Mouse (Mus musculus) liver, embryonic 15.5 days (tissue): ENCODE measurements around the gene Adora3. TPM values are rescaled to one million over a fixed set of nuclear protein-coding genes. Genes with fewer than 3 reads are reported as not detected.

Source experiments
- ATAC-seq: fragments of 200-750 bp; cut with Nextera tagmentation; 2 replicates; pipeline ENCODE4 v1.8.0; 2017; ENCODE audit warnings: moderate number of reproducible peaks, mild to moderate bottlenecking, moderate library complexity; ENCODE audit not compliant: insufficient read depth
- H3K27ac ChIP-seq: fragments of 300-500 bp; sonication (generic); replicated peaks from 2 replicates; pipeline ENCODE4 v1.5.1; 2015; ENCODE audit warnings: mild to moderate bottlenecking, inconsistent platforms
- H3K27me3 ChIP-seq: fragments of 300-500 bp; sonication (generic); 2 replicates; pipeline ENCODE4 v1.6.1; 2015; ENCODE audit warnings: mild to moderate bottlenecking, inconsistent platforms
- H3K36me3 ChIP-seq: fragments of 300-500 bp; sonication (generic); replicated peaks from 2 replicates; pipeline ENCODE4 v1.6.1; 2015; ENCODE audit warnings: moderate library complexity, mild to moderate bottlenecking, inconsistent platforms
- H3K4me1 ChIP-seq: fragments of 300-500 bp; sonication (generic); replicated peaks from 2 replicates; pipeline ENCODE4 v1.6.1; 2015; ENCODE audit warnings: inconsistent platforms
- H3K4me2 ChIP-seq: fragments of 300-500 bp; sonication (generic); 2 replicates; pipeline ENCODE4 v1.6.1; 2015; ENCODE audit warnings: moderate library complexity, mild to moderate bottlenecking, inconsistent platforms
- H3K4me3 ChIP-seq: fragments of 300-500 bp; sonication (generic); replicated peaks from 2 replicates; pipeline ENCODE4 v1.5.1; 2015; ENCODE audit warnings: mild to moderate bottlenecking, inconsistent platforms
- H3K9ac ChIP-seq: fragments of 300-500 bp; sonication (generic); 2 replicates; pipeline ENCODE4 v1.6.1; 2015; ENCODE audit warnings: moderate library complexity, mild to moderate bottlenecking, inconsistent platforms
- H3K9me3 ChIP-seq: fragments of 300-500 bp; sonication (generic); replicated peaks from 2 replicates; pipeline ENCODE4 v1.6.1; 2016; ENCODE audit warnings: inconsistent platforms
- WGBS: fragments of 180-500 bp; shearing (Covaris S2); methylation state at CpG from one replicate; pipeline ENCODE4 v1.1.7; 2015; ENCODE audit warnings: mixed read lengths; ENCODE audit not compliant: insufficient replicate concordance; 5-methylcytosine and 5-hydroxymethylcytosine counted together
- polyA plus RNA-seq: library from polyadenylated mRNA; unstranded; fragments of >200 nt; fragmentation: Nextera tagmentation; extraction: Ambion mirVana; gene quantifications from 2 replicates; pipeline ENCODE4 v1.2.1, GENCODE M21; 2015

Adora3 gene
- polyA plus RNA-seq, 1 experiment from 2014 or later: 0.64 TPM

- Histone ChIP-seq H3K9ac (no peak within 1 kb of the TSS), H3K4me2 (no peak within 1 kb of the TSS), H3K9me3 (no peaks in the 10 kb centered on the region), H3K36me3 (0 out of 2 replicates have a peak, but pooled peaks cover 2% of the 10 kb centered on the region), H3K27me3 (no peaks in the 10 kb centered on the region), H3K27ac (peak within 1 kb of the TSS; percentile 39), H3K4me3 (peak within 1 kb of the TSS; percentile 16), H3K4me1 (peaks cover 7% of the 10 kb centered on the region; the same call in 1 of the 2 replicates)
- WGBS: 24% methylated on average over 8 of the region's 8 CpGs
- ATAC-seq: peak; percentile 27; the same call in 1 of the 2 replicates
Measured at GRCm38 (mm10) chr3:105932240-105933071, 61.8 kb downstream of the Adora3 start, which contains the start of gene I830077J02Rik. Gene I830077J02Rik, minus strand, starts transcription at chr3:105932664.

- no peak for ATAC-seq
- 0 out of 2 replicates have a peak, but pooled peaks cover 7% of the 10 kb centered on the region for H3K4me1 ChIP-seq
- H3K4me3 ChIP-seq: no peak overlapping the region
- H3K27ac ChIP-seq: no peak overlapping the region
- no peak overlapping the region for H3K9ac ChIP-seq
- H3K4me2 ChIP-seq: no peak overlapping the region
- H3K27me3 ChIP-seq: no peaks in the 10 kb centered on the region
- 0 out of 2 replicates have a peak, but pooled peaks cover 5% of the 10 kb centered on the region for H3K36me3 ChIP-seq
- no peaks in the 10 kb centered on the region for H3K9me3 ChIP-seq
- 69% methylated on average over 6 of the region's 6 CpGs for WGBS
Measured at GRCm38 (mm10) chr3:105933926-105934325, 63.3 kb downstream of the Adora3 start.

GRCm38 (mm10) chr3:105935033-105935432 lies 64.4 kb downstream of the Adora3 start:
- no peak overlapping the region for H3K4me3 ChIP-seq
- no peak overlapping the region for H3K27ac ChIP-seq
- H3K4me2 ChIP-seq: no peak overlapping the region
- H3K9ac ChIP-seq: no peak overlapping the region
- H3K27me3 ChIP-seq: no peaks in the 10 kb centered on the region
- ATAC-seq: no peak
- 0 out of 2 replicates have a peak, but pooled peaks cover 4% of the 10 kb centered on the region for H3K4me1 ChIP-seq
- WGBS: 76% methylated on average over 5 of the region's 5 CpGs
- H3K36me3 ChIP-seq: 0 out of 2 replicates have a peak, but pooled peaks cover 8% of the 10 kb centered on the region
- H3K9me3 ChIP-seq: no peaks in the 10 kb centered on the region

- Histone ChIP-seq H3K9ac (no peak overlapping the region), H3K9me3 (no peaks in the 10 kb centered on the region), H3K27me3 (no peaks in the 10 kb centered on the region), H3K4me3 (no peak overlapping the region), H3K4me2 (no peak overlapping the region), H3K36me3 (peaks cover 19% of the 10 kb centered on the region), H3K4me1 (no peaks in the 10 kb centered on the region), H3K27ac (no peak overlapping the region)
- 78% methylated on average over 4 of the region's 4 CpGs for WGBS
- ATAC-seq: no peak
Measured at GRCm38 (mm10) chr3:105936111-105936510, 65.5 kb downstream of the Adora3 start.

GRCm38 (mm10) chr3:105951348-105951747 lies 80.7 kb downstream of the Adora3 start:
- Histone ChIP-seq H3K4me1 (peaks cover 12% of the 10 kb centered on the region; the same call in 1 of the 2 replicates), H3K4me3 (no peak overlapping the region), H3K36me3 (peaks cover 81% of the 10 kb centered on the region), H3K9ac (no peak overlapping the region), H3K27me3 (no peaks in the 10 kb centered on the region), H3K27ac (no peak overlapping the region), H3K4me2 (no peak overlapping the region), H3K9me3 (no peaks in the 10 kb centered on the region)
- ATAC-seq: no peak
- 84% methylated on average over 7 of the region's 7 CpGs for WGBS

- WGBS: 78% methylated on average over 1 of the region's 1 CpGs
- H3K4me3 ChIP-seq: 0 out of 2 replicates have a peak overlapping the region, but pooled peaks have one; percentile 76
- H3K4me1 ChIP-seq: peaks cover 31% of the 10 kb centered on the region
- peak overlapping the region; percentile 91 for H3K4me2 ChIP-seq
- no peak overlapping the region for H3K9ac ChIP-seq
- no peak overlapping the region for H3K27ac ChIP-seq
- no peak for ATAC-seq
- no peaks in the 10 kb centered on the region for H3K9me3 ChIP-seq
- no peaks in the 10 kb centered on the region for H3K27me3 ChIP-seq
- peaks cover 54% of the 10 kb centered on the region for H3K36me3 ChIP-seq
Measured at GRCm38 (mm10) chr3:105957235-105957634, 86.6 kb downstream of the Adora3 start.

- Histone ChIP-seq H3K4me3 (peak overlapping the region; percentile 76), H3K27me3 (no peaks in the 10 kb centered on the region), H3K9me3 (no peaks in the 10 kb centered on the region), H3K36me3 (peaks cover 54% of the 10 kb centered on the region), H3K27ac (peak overlapping the region; percentile 91), H3K4me2 (peak overlapping the region; percentile 91), H3K9ac (peak overlapping the region; percentile 84), H3K4me1 (peaks cover 31% of the 10 kb centered on the region)
- ATAC-seq: no peak
- WGBS: 40% methylated on average over 5 of the region's 5 CpGs
Measured at GRCm38 (mm10) chr3:105958204-105958603, 87.5 kb downstream of the Adora3 start.

Other genes starting within 250 kb of the Adora3 start
- 16.7 and 19.0 TPM in 2 replicates for gene Ddx20, start 183.3 kb upstream of the Adora3 start, polyA plus RNA-seq
- gene Inka2, start 166.3 kb upstream of the Adora3 start, polyA plus RNA-seq: 0.26 and 0.32 TPM in 2 replicates
- gene Rap1a, start 69.5 kb upstream of the Adora3 start, polyA plus RNA-seq: 87.8 and 106 TPM in 2 replicates
- 0.24 TPM in 1 of 2 replicates, not detected in the other for gene Tmigd3, start within 50 bp of the Adora3 start, polyA plus RNA-seq
- 3.2 and 3.5 TPM in 2 replicates for gene I830077J02Rik, start 61.8 kb downstream of the Adora3 start, polyA plus RNA-seq
- 39.8 and 41.1 TPM in 2 replicates for gene Wdr77, start 88.5 kb downstream of the Adora3 start, polyA plus RNA-seq
- gene Atp5f1, start 89.2 kb downstream of the Adora3 start, polyA plus RNA-seq: 286 and 308 TPM in 2 replicates
- 0.36 and 0.74 TPM in 2 replicates for gene Ovgp1, start 102.9 kb downstream of the Adora3 start, polyA plus RNA-seq
- not detected in 2 replicates for gene Pifo, start 143.8 kb downstream of the Adora3 start, polyA plus RNA-seq
- gene Chil5, start 162.0 kb downstream of the Adora3 start, polyA plus RNA-seq: 0.10 and 0.24 TPM in 2 replicates
- not detected in 2 replicates for gene Chia1, start 242.4 kb downstream of the Adora3 start, polyA plus RNA-seq